In genomic region chr7:101301881-101302456, GRCm38 (mm10) we compare ENCODE assay signal across 8 mouse cellular contexts. TPM values are rescaled to one million over a fixed set of nuclear protein-coding genes. Genes with fewer than 3 reads are reported as not detected.
A peak's percentile ranks its signal among the peaks of the same experiment; 100 is the strongest.
DNase-seq lines count a peak whose midpoint lies in the region; ATAC-seq and TF ChIP-seq lines count a peak whose summit lies in the region.

Atg16l2 (minus strand) TSS chr7:101302251.

- peak; percentile 88 for ATAC-seq in frontal cortex, adult (ENCODE audit: low TSS enrichment)
- peak; percentile 95 for ATAC-seq in lung, postnatal 0 days

- peak within 1 kb of the TSS; percentile 37 for H3K9ac ChIP-seq in lung, postnatal 0 days (replicated peaks; ENCODE audit: low read depth)

- TF ChIP-seq CTCF in lung, postnatal 0 days (IDR thresholded peaks at IDR 0.05): peak; percentile 72

- peak within 1 kb of the TSS; percentile 74 for H3K4me3 ChIP-seq in hindbrain, embryonic 10.5 days
- peak within 1 kb of the TSS; percentile 51 for H3K4me3 ChIP-seq in lung, postnatal 0 days (ENCODE audit: low read depth, low read length)

- DNase-seq in MN1 (ENCODE audit: low spot score): peak; percentile 98
- peak; percentile 97 for DNase-seq in cerebellum, adult 9-10 months
- peak; percentile 93 for DNase-seq in hindbrain, embryonic 10.5 days (ENCODE audit: low spot score)
- DNase-seq in layer of hippocampus, adult 9-11 months: peak; percentile 90
- peak; percentile 97 for DNase-seq in lung, postnatal 0 days (ENCODE audit: low spot score)
- peak; percentile 88 for DNase-seq in ovary, postnatal 14 days (ENCODE audit: low spot score)
- peak; percentile 98 for DNase-seq in thymus, postnatal 14 days

- H3K9me3 ChIP-seq in hindbrain, embryonic 10.5 days: no peaks in the 10 kb centered on the region
- no peaks in the 10 kb centered on the region for H3K9me3 ChIP-seq in lung, postnatal 0 days (ENCODE audit: low read length)

- H3K36me3 ChIP-seq in hindbrain, embryonic 10.5 days: no peaks in the 10 kb centered on the region
- H3K36me3 ChIP-seq in lung, postnatal 0 days (ENCODE audit: insufficient read depth, low read length): no peaks in the 10 kb centered on the region

- no peak for TF ChIP-seq EP300 in lung, postnatal 0 days (IDR thresholded peaks at IDR 0.05)

- peak within 1 kb of the TSS; percentile 76 for H3K4me2 ChIP-seq in lung, postnatal 0 days (replicated peaks; ENCODE audit: low read depth, low read length)

- peak within 1 kb of the TSS; percentile 86 for H3K27ac ChIP-seq in hindbrain, embryonic 10.5 days
- H3K27ac ChIP-seq in lung, postnatal 0 days (ENCODE audit: low read length): peak within 1 kb of the TSS; percentile 73

- WGBS in hindbrain, embryonic 10.5 days: under 1% methylated on average over 39 of the region's 39 CpGs
- WGBS in lung, postnatal 0 days: under 1% methylated on average over 37 of the region's 39 CpGs

- peaks cover 53% of the 10 kb centered on the region for H3K27me3 ChIP-seq in hindbrain, embryonic 10.5 days (ENCODE audit: insufficient read depth, poor library complexity, severe bottlenecking)
- no peaks in the 10 kb centered on the region for H3K27me3 ChIP-seq in lung, postnatal 0 days (replicated peaks; ENCODE audit: insufficient read depth, low read length)

- H3K4me1 ChIP-seq in hindbrain, embryonic 10.5 days (replicated peaks): peaks cover 27% of the 10 kb centered on the region
- 0 out of 2 replicates have a peak, but pooled peaks cover under 1% of the 10 kb centered on the region for H3K4me1 ChIP-seq in lung, postnatal 0 days (ENCODE audit: insufficient read depth, low read depth, low read length)

RNA-seq across cellular contexts. Expression of gene Atg16l2, which starts in this region (rescaled TPM):
- 13.8 and 20.1 TPM in 2 replicates for polyA plus RNA-seq in hindbrain, embryonic 10.5 days (2016; fragmentation: Nextera tagmentation; extraction: Ambion mirVana)
- 12.9 and 17.1 TPM in 2 replicates for polyA plus RNA-seq in lung, postnatal 0 days (2015; fragmentation: Nextera tagmentation; extraction: Ambion mirVana)

Comparison
In these comparisons a context has a peak if more than half of its experiments do, and no peak if none do; other contexts are left out.
1. Peak in every context shown above with its lines: DNase-seq, ATAC-seq, H3K4me3 ChIP-seq and H3K27ac ChIP-seq.